Mouse (Mus musculus) cerebellum, adult 11-12 months (tissue): ENCODE results near the gene Dyrk1a.

Source experiments
- DNase-seq: peaks from one replicate; pipeline ENCODE4 v3.0.0; 2022

Gene Dyrk1a

GRCm38 (mm10) chr16:94569229-94570176 lies at the start of gene Dyrk1a:
Dyrk1a (plus strand) TSS chr16:94570010.
- DNase-seq: peak; percentile 99

- DNase-seq: peak; percentile 17
Measured at GRCm38 (mm10) chr16:94523594-94524377, 46.0 kb upstream of the Dyrk1a start.

- peak; percentile 16 for DNase-seq
Measured at GRCm38 (mm10) chr16:94524691-94525090, 45.1 kb upstream of the Dyrk1a start.

GRCm38 (mm10) chr16:94525955-94526343 lies 43.9 kb upstream of the Dyrk1a start:
- no peak for DNase-seq

- DNase-seq: peak; percentile 97
Measured at GRCm38 (mm10) chr16:94526344-94527151, 43.3 kb upstream of the Dyrk1a start, which contains the start of gene Vps26c. Vps26c (minus strand) TSS chr16:94526830.

GRCm38 (mm10) chr16:94527152-94527534 lies 42.7 kb upstream of the Dyrk1a start:
- DNase-seq: no peak

GRCm38 (mm10) chr16:94527546-94527945 lies 42.3 kb upstream of the Dyrk1a start:
- DNase-seq: no peak

GRCm38 (mm10) chr16:94531268-94531667 lies 38.5 kb upstream of the Dyrk1a start:
- DNase-seq: no peak

GRCm38 (mm10) chr16:94533679-94534078 lies 36.1 kb upstream of the Dyrk1a start:
- no peak for DNase-seq

GRCm38 (mm10) chr16:94535716-94536115 lies 34.1 kb upstream of the Dyrk1a start:
- no peak for DNase-seq

- DNase-seq: peak; percentile 61
Measured at GRCm38 (mm10) chr16:94536417-94537158, 33.2 kb upstream of the Dyrk1a start.

GRCm38 (mm10) chr16:94537159-94537527 lies 32.7 kb upstream of the Dyrk1a start:
- DNase-seq: peak; percentile 36

GRCm38 (mm10) chr16:94540140-94540539 lies 29.7 kb upstream of the Dyrk1a start:
- DNase-seq: no peak

- no peak for DNase-seq
Measured at GRCm38 (mm10) chr16:94542898-94543297, 26.9 kb upstream of the Dyrk1a start.

- no peak for DNase-seq
Measured at GRCm38 (mm10) chr16:94544540-94545105, 25.2 kb upstream of the Dyrk1a start.

- no peak for DNase-seq
Measured at GRCm38 (mm10) chr16:94545781-94546562, 23.8 kb upstream of the Dyrk1a start.

- no peak for DNase-seq
Measured at GRCm38 (mm10) chr16:94549813-94550212, 20.0 kb upstream of the Dyrk1a start.

GRCm38 (mm10) chr16:94551934-94552333 lies 17.9 kb upstream of the Dyrk1a start:
- no peak for DNase-seq

- no peak for DNase-seq
Measured at GRCm38 (mm10) chr16:94555346-94555745, 14.5 kb upstream of the Dyrk1a start.

- DNase-seq: no peak
Measured at GRCm38 (mm10) chr16:94556228-94556627, 13.6 kb upstream of the Dyrk1a start.

GRCm38 (mm10) chr16:94559282-94559681 lies 10.5 kb upstream of the Dyrk1a start:
- DNase-seq: no peak
